Mouse (Mus musculus) bone marrow, adult 2 months (tissue): ENCODE data around the gene Olfr702. TPM values are rescaled to one million over a fixed set of nuclear protein-coding genes. Genes with fewer than 3 reads are reported as not detected.

ENCODE experiments used
- H3K27ac ChIP-seq: fragments of 200-500 bp; 2 replicates; pipeline ENCODE4 v1.5.1; 2012; ENCODE audit warnings: low read depth, mild to moderate bottlenecking, control low read depth, inconsistent platforms, low read length; ENCODE audit not compliant: control insufficient read depth, poor library complexity, insufficient read depth
- H3K4me1 ChIP-seq: fragments of 200-500 bp; 2 replicates; pipeline ENCODE4 v1.6.1; 2011; ENCODE audit warnings: low read length; ENCODE audit not compliant: control insufficient read depth, insufficient read depth
- H3K4me3 ChIP-seq: fragments of 200-500 bp; replicated peaks from 2 replicates; pipeline ENCODE3; 2011; ENCODE audit warnings: mild to moderate bottlenecking, low read depth, low read length, control low read depth; ENCODE audit not compliant: control insufficient read depth
- CTCF ChIP-seq: fragments of 200-500 bp; IDR thresholded peaks from 2 replicates; pipeline ENCODE4 v1.5.1; 2011; ENCODE audit warnings: low read length, control low read depth; ENCODE audit not compliant: control insufficient read depth, insufficient read depth
- POLR2A ChIP-seq: fragments of 200-500 bp; IDR thresholded peaks from 2 replicates; pipeline ENCODE4 v1.6.1; 2011; ENCODE audit warnings: low read depth, mild to moderate bottlenecking, control low read depth, low read length, borderline replicate concordance; ENCODE audit not compliant: control insufficient read depth
- polyA plus RNA-seq: library from polyadenylated mRNA; stranded (reverse); fragments of >200 nt; gene quantifications from 2 replicates; pipeline ENCODE4 v1.2.4, GENCODE M21; 2011; ENCODE audit warnings: low replicate concordance; ENCODE audit not compliant: missing spikeins, insufficient read depth, insufficient read length

The Olfr702 gene
- polyA plus RNA-seq, 1 experiment: not detected

- TF ChIP-seq POLR2A (no peak), CTCF (no peak)
- no peak overlapping the region for H3K4me3 ChIP-seq
- H3K27ac ChIP-seq: no peak overlapping the region
- H3K4me1 ChIP-seq: no peaks in the 10 kb centered on the region
Observed at GRCm38 (mm10) chr7:106788330-106788729, 45.4 kb downstream of the Olfr702 start.

Other genes starting within 250 kb of the Olfr702 start
- gene Olfr693, start 153.3 kb downstream of the Olfr702 start, polyA plus RNA-seq: not detected in 2 replicates
- not detected in 2 replicates for gene Olfr694, start 142.1 kb downstream of the Olfr702 start, polyA plus RNA-seq
- gene Olfr695, start 117.5 kb downstream of the Olfr702 start, polyA plus RNA-seq: not detected in 2 replicates
- gene Olfr697, start 91.5 kb downstream of the Olfr702 start, polyA plus RNA-seq: not detected in 2 replicates
- gene Olfr698, start 78.5 kb downstream of the Olfr702 start, polyA plus RNA-seq: not detected in 2 replicates
- 0.36 and 0.60 TPM in 2 replicates for gene Olfr699, start 40.7 kb downstream of the Olfr702 start, polyA plus RNA-seq
- not detected in 2 replicates for gene Olfr700, start 25.1 kb downstream of the Olfr702 start, polyA plus RNA-seq
- gene Olfr701, start 19.8 kb downstream of the Olfr702 start, polyA plus RNA-seq: not detected in 2 replicates
- not detected in 2 replicates for gene Olfr703, start 9.5 kb upstream of the Olfr702 start, polyA plus RNA-seq
- gene Olfr704, start 29.3 kb upstream of the Olfr702 start, polyA plus RNA-seq: 0.75 TPM in 1 of 2 replicates, not detected in the other
- gene Olfr705, start 43.0 kb upstream of the Olfr702 start, polyA plus RNA-seq: not detected in 2 replicates
- not detected in 2 replicates for gene Olfr706, start 54.3 kb upstream of the Olfr702 start, polyA plus RNA-seq
- not detected in 2 replicates for gene Olfr707, start 67.3 kb upstream of the Olfr702 start, polyA plus RNA-seq
- not detected in 2 replicates for gene Olfr1532-ps1, start 74.1 kb upstream of the Olfr702 start, polyA plus RNA-seq
- not detected in 2 replicates for gene Olfr709-ps1, start 98.3 kb upstream of the Olfr702 start, polyA plus RNA-seq
- not detected in 2 replicates for gene Olfr710, start 114.4 kb upstream of the Olfr702 start, polyA plus RNA-seq
- gene Olfr6, start 130.0 kb upstream of the Olfr702 start, polyA plus RNA-seq: 0.29 TPM in 1 of 2 replicates, not detected in the other
- gene Olfr711, start 141.6 kb upstream of the Olfr702 start, polyA plus RNA-seq: not detected in 2 replicates
- gene Olfr2, start 172.2 kb upstream of the Olfr702 start, polyA plus RNA-seq: not detected in 2 replicates
- not detected in 2 replicates for gene Olfr713, start 197.3 kb upstream of the Olfr702 start, polyA plus RNA-seq
- gene Olfr714, start 237.1 kb upstream of the Olfr702 start, polyA plus RNA-seq: not detected in 2 replicates